Mouse (Mus musculus): Measurements from ENCODE around the gene Bicdl1.

DNA sequence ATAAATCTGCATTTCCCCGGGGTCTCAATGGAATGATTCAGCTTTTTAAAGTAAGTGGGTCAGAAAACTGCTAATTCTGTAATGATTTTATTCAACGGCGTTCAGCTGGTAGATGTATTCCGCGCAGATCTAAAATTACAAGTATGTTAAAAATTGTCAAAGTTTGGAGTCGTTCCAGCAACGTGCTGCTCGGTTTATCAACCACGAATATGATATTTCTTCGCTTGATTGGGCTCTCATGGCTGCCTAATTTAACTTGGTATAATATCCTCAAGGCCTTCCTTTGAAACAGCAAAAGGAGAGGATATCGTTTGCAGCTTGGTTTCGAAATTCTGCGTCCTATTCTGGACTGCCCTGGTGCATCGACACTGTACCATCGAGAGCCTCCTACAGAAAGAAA lies 13.9 kb upstream of the Bicdl1 start:
- TF ChIP-seq POLR2A (IDR thresholded peaks at IDR 0.05; ENCODE audit: low read depth, low read length): no peak
- TF ChIP-seq CTCF (IDR thresholded peaks at IDR 0.05; ENCODE audit: borderline replicate concordance, insufficient read depth, low read length): no peak

Measured in embryonic fibroblast, embryonic 13.5 days (primary cell).